12 mouse cellular contexts compared by ENCODE assay signal in the genomic region with DNA sequence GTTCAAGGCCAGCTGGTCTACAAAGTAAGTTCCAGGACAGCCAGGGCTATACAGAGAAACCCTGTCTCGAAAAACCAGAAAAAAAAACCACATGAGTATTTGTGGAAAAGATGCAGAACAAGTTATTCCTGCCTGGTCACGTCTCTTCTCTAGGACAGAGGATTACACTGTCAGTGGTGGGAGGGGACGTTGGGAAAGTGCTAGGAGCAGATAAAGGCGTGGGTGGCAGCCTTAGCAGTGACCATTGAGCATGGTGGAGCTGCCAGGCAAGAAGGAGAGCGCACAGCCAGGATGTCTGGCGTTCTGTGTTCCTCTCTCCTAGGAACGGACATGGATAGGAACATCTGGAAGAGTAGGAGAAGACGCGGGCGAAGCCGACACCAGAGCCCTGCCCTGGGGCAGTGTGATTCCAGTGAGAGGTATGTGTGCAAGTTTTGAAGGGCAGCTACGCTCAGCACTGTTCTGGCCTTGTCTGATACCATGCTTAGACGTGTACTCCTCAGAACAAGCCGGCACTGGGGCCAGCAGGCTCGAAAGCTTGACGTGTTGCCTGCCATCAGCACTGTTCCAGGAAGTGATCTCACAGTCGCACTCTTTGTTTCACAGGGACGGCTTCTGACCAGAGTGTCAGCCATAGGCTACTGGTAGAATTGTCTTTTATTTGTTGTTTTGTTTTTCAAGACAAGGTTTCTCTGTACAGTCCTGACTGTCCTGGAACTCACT. TPM values are rescaled to one million over a fixed set of nuclear protein-coding genes. Genes with fewer than 3 reads are reported as not detected.
DNase-seq lines count a peak whose midpoint lies in the region; ATAC-seq and TF ChIP-seq lines count a peak whose summit lies in the region.
"Had no signal": no experiment of that assay in that cellular context is flagged by ENCODE, and none has a peak within 500 bp of the region (broad histone marks: within the 10 kb centered on the region; RNA-seq: fewer than 3 reads in every experiment).

No protein-coding gene starts in this region.

- peaks cover 20% of the 10 kb centered on the region for H3K36me3 ChIP-seq in heart, embryonic 14.5 days (ENCODE audit: control insufficient read depth, insufficient read depth, low read length)
- peaks cover 17% of the 10 kb centered on the region for H3K36me3 ChIP-seq in ES-E14 (ENCODE audit: control insufficient read depth, insufficient read depth, low read length, poor library complexity, severe bottlenecking)
- peaks cover 20% of the 10 kb centered on the region for H3K36me3 ChIP-seq in embryonic facial prominence, embryonic 13.5 days
- H3K36me3 ChIP-seq in liver, embryonic 15.5 days (replicated peaks): peaks cover 4% of the 10 kb centered on the region; the same call in 1 of the 2 replicates

- in situ Hi-C loops in ES-E14 (cut with MboI; ENCODE audit: low sequenced_read_pairs in 2 of 2, unreplicated experiment in 2 of 2): no loop called here

- WGBS in heart, embryonic 14.5 days: 62% methylated on average over 18 of the region's 18 CpGs
- 52% methylated on average over 18 of the region's 18 CpGs for WGBS in embryonic facial prominence, embryonic 13.5 days
- WGBS in liver, embryonic 15.5 days (ENCODE audit: insufficient replicate concordance): 60% methylated on average over 18 of the region's 18 CpGs

- no peak overlapping the region for H3K4me3 ChIP-seq in heart, embryonic 14.5 days (ENCODE audit: control insufficient read depth in 1 of 2, insufficient read depth in 1 of 2, low read depth in 1 of 2, low read length in 2 of 2)
- H3K4me3 ChIP-seq in ES-E14 (ENCODE audit: insufficient read depth in 1 of 2, low read depth in 1 of 2, low read length in 2 of 2, poor library complexity in 1 of 2, severe bottlenecking in 1 of 2): peak overlapping the region; percentile 14 to 22; a peak in 3 of 4 replicates
- no peak overlapping the region for H3K4me3 ChIP-seq in embryonic facial prominence, embryonic 13.5 days
- no peak overlapping the region for H3K4me3 ChIP-seq in liver, embryonic 15.5 days (replicated peaks)
- H3K4me3 ChIP-seq: kidney, embryonic 15.5 days; midbrain, embryonic 15.5 days had no signal

- H3K9ac ChIP-seq in heart, embryonic 14.5 days (ENCODE audit: low read length): no peak overlapping the region
- H3K9ac ChIP-seq in ES-E14 (ENCODE audit: insufficient read depth, low read depth, low read length, poor library complexity, severe bottlenecking): peak overlapping the region; percentile 57
- H3K9ac ChIP-seq in embryonic facial prominence, embryonic 13.5 days: no peak overlapping the region
- no peak overlapping the region for H3K9ac ChIP-seq in liver, embryonic 15.5 days
- H3K9ac ChIP-seq: kidney, embryonic 15.5 days; midbrain, embryonic 15.5 days had no signal

- no peak overlapping the region for H3K4me2 ChIP-seq in heart, embryonic 14.5 days (ENCODE audit: low read length)
- peak overlapping the region; percentile 20; the same call in 1 of the 2 replicates for H3K4me2 ChIP-seq in embryonic facial prominence, embryonic 13.5 days
- H3K4me2 ChIP-seq in liver, embryonic 15.5 days: no peak overlapping the region
- H3K4me2 ChIP-seq: kidney, embryonic 15.5 days; midbrain, embryonic 15.5 days had no signal

- H3K4me1 ChIP-seq in heart, embryonic 14.5 days (ENCODE audit: control insufficient read depth in 2 of 2, insufficient read depth in 2 of 2, low read length in 2 of 2): peaks cover 13 to 25% of the 10 kb centered on the region in 2 experiments
- H3K4me1 ChIP-seq in ES-E14 (ENCODE audit: control insufficient read depth in 2 of 2, insufficient read depth in 2 of 2, low read length in 2 of 2, poor library complexity in 1 of 2): peaks cover 0 to 26% of the 10 kb centered on the region in 2 experiments; a peak in 3 of 4 replicates
- peaks cover 22% of the 10 kb centered on the region for H3K4me1 ChIP-seq in embryonic facial prominence, embryonic 13.5 days
- peaks cover 37% of the 10 kb centered on the region for H3K4me1 ChIP-seq in liver, embryonic 15.5 days (replicated peaks)

- ATAC-seq in heart, embryonic 14.5 days (ENCODE audit: insufficient number of reproducible peaks, insufficient read depth, low FRiP score, low read depth): 0 out of 2 replicates have a peak, but pooled peaks have one; percentile 29
- no peak for ATAC-seq in embryonic facial prominence, embryonic 13.5 days (ENCODE audit: insufficient number of reproducible peaks, insufficient read depth, low FRiP score, low TSS enrichment, low read depth)
- ATAC-seq in liver, embryonic 15.5 days (ENCODE audit: insufficient read depth): peak; percentile 65; the same call in 1 of the 2 replicates
- ATAC-seq: midbrain, embryonic 15.5 days had no signal

- H3K9me3 ChIP-seq in heart, embryonic 14.5 days (ENCODE audit: control insufficient read depth, low read length): no peaks in the 10 kb centered on the region
- H3K9me3 ChIP-seq in ES-E14 (ENCODE audit: control insufficient read depth, insufficient read depth, low read depth, low read length): no peaks in the 10 kb centered on the region
- no peaks in the 10 kb centered on the region for H3K9me3 ChIP-seq in embryonic facial prominence, embryonic 13.5 days
- H3K9me3 ChIP-seq in liver, embryonic 15.5 days (replicated peaks): no peaks in the 10 kb centered on the region
- H3K9me3 ChIP-seq: kidney, embryonic 15.5 days; midbrain, embryonic 15.5 days had no signal

- DNase-seq in heart, adult 18-20 months: no peak
- no peak for DNase-seq in ES-E14 (ENCODE audit: low read depth, low spot score)
- DNase-seq in ovary, adult 18-20 months (ENCODE audit: low spot score): no peak
- DNase-seq in right cerebral cortex, adult 2 months (ENCODE audit: low spot score in 2 of 2): no peak
- DNase-seq in urinary bladder, adult 2 months (ENCODE audit: low spot score): no peak
- DNase-seq: lung, postnatal 10 days; thymus, postnatal 36 days had no signal

- no peaks in the 10 kb centered on the region for H3K27me3 ChIP-seq in heart, embryonic 14.5 days (ENCODE audit: control insufficient read depth, insufficient read depth, low read length)
- no peaks in the 10 kb centered on the region for H3K27me3 ChIP-seq in embryonic facial prominence, embryonic 13.5 days
- H3K27me3 ChIP-seq in liver, embryonic 15.5 days: no peaks in the 10 kb centered on the region
- H3K27me3 ChIP-seq: kidney, embryonic 15.5 days; midbrain, embryonic 15.5 days had no signal

- peak overlapping the region; percentile 12 to 41; a peak in 1 of 4 replicates for H3K27ac ChIP-seq in heart, embryonic 14.5 days (replicated peaks in 1 of 2; ENCODE audit: control insufficient read depth in 1 of 2, insufficient read depth in 1 of 2, low read depth in 2 of 2, low read length in 2 of 2)
- H3K27ac ChIP-seq in ES-E14 (ENCODE audit: insufficient read depth, low read depth, low read length, poor library complexity, severe bottlenecking): peak overlapping the region; percentile 4; the same call in 1 of the 2 replicates
- H3K27ac ChIP-seq in embryonic facial prominence, embryonic 13.5 days: peak overlapping the region; percentile 57
- H3K27ac ChIP-seq in liver, embryonic 15.5 days (replicated peaks): no peak overlapping the region; the same call in 1 of the 2 replicates
- H3K27ac ChIP-seq: kidney, embryonic 15.5 days; midbrain, embryonic 15.5 days had no signal

TF ChIP-seq in ES-E14, 5 proteins besides CTCF, POLR2A, EP300 and RAD21:
- no peak for TF ChIP-seq HCFC1 (IDR thresholded peaks at IDR 0.05; ENCODE audit: borderline replicate concordance, insufficient read depth, low read length)
- TF ChIP-seq MAFK (IDR thresholded peaks at IDR 0.05; ENCODE audit: insufficient read depth, low read depth, low read length): no peak
- no peak for TF ChIP-seq CHD2 (IDR thresholded peaks at IDR 0.05; ENCODE audit: low read depth, low read length)
- no peak for TF ChIP-seq ZNF384 (IDR thresholded peaks at IDR 0.05; ENCODE audit: low read depth, low read length)
- no peak for TF ChIP-seq ZC3H11A (IDR thresholded peaks at IDR 0.05; ENCODE audit: borderline replicate concordance, low read depth, low read length)
TF ChIP-seq in ES-E14: peak in this region for 0.

RNA-seq across cellular contexts. Expression of gene Dcaf4, which starts 5.7 kb away (rescaled TPM):
- polyA plus RNA-seq in heart, embryonic 14.5 days (2014; fragmentation: Nextera tagmentation; extraction: Ambion mirVana): 24.2 and 27.5 TPM in 2 replicates
- 10 to 100 TPM; 12.6 to 12.7 TPM for total RNA-seq in heart, adult 18-20 months (2021)
- total RNA-seq in ES-E14 (2012; rRNA removed): 49.8 and 82.1 TPM in 2 replicates
- 42.2 and 42.4 TPM in 2 replicates for polyA plus RNA-seq in embryonic facial prominence, embryonic 13.5 days (2015; fragmentation: Nextera tagmentation; extraction: Ambion mirVana)
- polyA plus RNA-seq in liver, embryonic 15.5 days (2015; fragmentation: Nextera tagmentation; extraction: Ambion mirVana): 11.9 and 14.9 TPM in 2 replicates
- 27.1 and 30.9 TPM in 2 replicates for polyA plus RNA-seq in urinary bladder, adult 2 months (2012; rRNA removed)

RNA-seq across cellular contexts. Expression of gene Dpf3, which starts 38.5 kb away (rescaled TPM):
- 23.2 and 25.1 TPM in 2 replicates for polyA plus RNA-seq in heart, embryonic 14.5 days (2014; fragmentation: Nextera tagmentation; extraction: Ambion mirVana)
- total RNA-seq in heart, adult 18-20 months (2021): 10 to 100 TPM; 16.2 to 20.3 TPM
- 1.1 and 1.4 TPM in 2 replicates for total RNA-seq in ES-E14 (2012; rRNA removed)
- polyA plus RNA-seq in embryonic facial prominence, embryonic 13.5 days (2015; fragmentation: Nextera tagmentation; extraction: Ambion mirVana): 3.0 and 3.9 TPM in 2 replicates
- polyA plus RNA-seq in liver, embryonic 15.5 days (2015; fragmentation: Nextera tagmentation; extraction: Ambion mirVana): 6.5 and 6.7 TPM in 2 replicates
- polyA plus RNA-seq in urinary bladder, adult 2 months (2012; rRNA removed): 4.7 and 5.1 TPM in 2 replicates

Comparison
In these comparisons a context has a peak if more than half of its experiments do, and no peak if none do; other contexts are left out.
1. H3K4me3 ChIP-seq: peak in ES-E14 (2 of 2); none in heart, embryonic 14.5 days (0 of 2), embryonic facial prominence, embryonic 13.5 days (single experiment) and liver, embryonic 15.5 days (single experiment).